Mouse (Mus musculus): ENCODE measurements around the gene Cav2. TPM values are rescaled to one million over a fixed set of nuclear protein-coding genes. Genes with fewer than 3 reads are reported as not detected.

Cav2 gene
- polyA plus RNA-seq, 1 experiment from 2014 or later = 19.8 TPM

- ATAC-seq (ENCODE audit: low FRiP score, low TSS enrichment) = peak; percentile 90
- WGBS = under 1% methylated on average over 26 of the region's 26 CpGs
- Histone ChIP-seq H3K4me1 (ENCODE audit: control insufficient read depth, insufficient read depth, low read length) (0 out of 2 replicates have a peak, but pooled peaks cover 7% of the 10 kb centered on the region), H3K27ac (ENCODE audit: low read depth, low read length) (peak within 1 kb of the TSS; percentile 67; the same call in 1 of the 2 replicates), H3K27me3 (ENCODE audit: control insufficient read depth, insufficient read depth, low read length) (peaks cover 9% of the 10 kb centered on the region; the same call in 1 of the 2 replicates), H3K9ac (ENCODE audit: low read depth, low read length) (peak within 1 kb of the TSS; percentile 58), H3K4me3 (ENCODE audit: low read length) (peak within 1 kb of the TSS; percentile 50), H3K36me3 (ENCODE audit: control insufficient read depth, insufficient read depth, low read length) (no peaks in the 10 kb centered on the region), H3K9me3 (ENCODE audit: control insufficient read depth, low read length) (no peaks in the 10 kb centered on the region), H3K4me2 (replicated peaks; ENCODE audit: low read depth, low read length) (peak within 1 kb of the TSS; percentile 93)
Measured at GRCm38 (mm10) chr6:17305954-17306601, 25.1 kb downstream of the Cav2 start, which contains the start of gene Cav1. Gene Cav1, plus strand, starts transcription at chr6:17306335.

GRCm38 (mm10) chr6:17306602-17307325 lies 25.8 kb downstream of the Cav2 start:
- H3K36me3 ChIP-seq (ENCODE audit: control insufficient read depth, insufficient read depth, low read length) = no peaks in the 10 kb centered on the region
- H3K27ac ChIP-seq (ENCODE audit: low read depth, low read length) = peak overlapping the region; percentile 67; the same call in 1 of the 2 replicates
- H3K9ac ChIP-seq (ENCODE audit: low read depth, low read length) = peak overlapping the region; percentile 58
- no peaks in the 10 kb centered on the region for H3K9me3 ChIP-seq (ENCODE audit: control insufficient read depth, low read length)
- peak overlapping the region; percentile 93 for H3K4me2 ChIP-seq (replicated peaks; ENCODE audit: low read depth, low read length)
- 0 out of 2 replicates have a peak, but pooled peaks cover 7% of the 10 kb centered on the region for H3K4me1 ChIP-seq (ENCODE audit: control insufficient read depth, insufficient read depth, low read length)
- peaks cover 9% of the 10 kb centered on the region; the same call in 1 of the 2 replicates for H3K27me3 ChIP-seq (ENCODE audit: control insufficient read depth, insufficient read depth, low read length)
- ATAC-seq (ENCODE audit: low FRiP score, low TSS enrichment) = peak; percentile 50
- WGBS = 0% methylated on average over 19 of the region's 19 CpGs
- peak overlapping the region; percentile 50 for H3K4me3 ChIP-seq (ENCODE audit: low read length)

GRCm38 (mm10) chr6:17307461-17308115 lies 26.6 kb downstream of the Cav2 start:
- Histone ChIP-seq H3K9me3 (ENCODE audit: control insufficient read depth, low read length) (no peaks in the 10 kb centered on the region), H3K4me1 (ENCODE audit: control insufficient read depth, insufficient read depth, low read length) (0 out of 2 replicates have a peak, but pooled peaks cover 7% of the 10 kb centered on the region), H3K27me3 (ENCODE audit: control insufficient read depth, insufficient read depth, low read length) (peaks cover 9% of the 10 kb centered on the region; the same call in 1 of the 2 replicates), H3K27ac (ENCODE audit: low read depth, low read length) (no peak overlapping the region), H3K4me3 (ENCODE audit: low read length) (peak overlapping the region; percentile 50), H3K9ac (ENCODE audit: low read depth, low read length) (peak overlapping the region; percentile 58; the same call in 1 of the 2 replicates), H3K36me3 (ENCODE audit: control insufficient read depth, insufficient read depth, low read length) (no peaks in the 10 kb centered on the region), H3K4me2 (replicated peaks; ENCODE audit: low read depth, low read length) (peak overlapping the region; percentile 93)
- WGBS = 3% methylated on average over 31 of the region's 31 CpGs
- ATAC-seq (ENCODE audit: low FRiP score, low TSS enrichment) = peak; percentile 90

GRCm38 (mm10) chr6:17308661-17309060 lies 27.7 kb downstream of the Cav2 start:
- H3K4me3 ChIP-seq (ENCODE audit: low read length) = peak overlapping the region; percentile 50; the same call in 1 of the 2 replicates

GRCm38 (mm10) chr6:17309260-17309659 lies 28.3 kb downstream of the Cav2 start:
- Histone ChIP-seq H3K27ac (ENCODE audit: low read depth, low read length) (no peak overlapping the region), H3K36me3 (ENCODE audit: control insufficient read depth, insufficient read depth, low read length) (no peaks in the 10 kb centered on the region), H3K4me2 (replicated peaks; ENCODE audit: low read depth, low read length) (no peak overlapping the region), H3K9ac (ENCODE audit: low read depth, low read length) (no peak overlapping the region), H3K9me3 (ENCODE audit: control insufficient read depth, low read length) (no peaks in the 10 kb centered on the region), H3K4me3 (ENCODE audit: low read length) (no peak overlapping the region), H3K4me1 (ENCODE audit: control insufficient read depth, insufficient read depth, low read length) (0 out of 2 replicates have a peak, but pooled peaks cover 7% of the 10 kb centered on the region), H3K27me3 (ENCODE audit: control insufficient read depth, insufficient read depth, low read length) (peaks cover 9% of the 10 kb centered on the region; the same call in 1 of the 2 replicates)
- 73% methylated on average over 2 of the region's 2 CpGs for WGBS
- no peak for ATAC-seq (ENCODE audit: low FRiP score, low TSS enrichment)

More at GRCm38 (mm10) chr6:17308661-17309060, 27.7 kb downstream of the Cav2 start:
- Histone ChIP-seq H3K36me3 (ENCODE audit: control insufficient read depth, insufficient read depth, low read length) (no peaks in the 10 kb centered on the region), H3K4me2 (replicated peaks; ENCODE audit: low read depth, low read length) (no peak overlapping the region; the same call in 1 of the 2 replicates), H3K27ac (ENCODE audit: low read depth, low read length) (no peak overlapping the region), H3K9ac (ENCODE audit: low read depth, low read length) (no peak overlapping the region), H3K9me3 (ENCODE audit: control insufficient read depth, low read length) (no peaks in the 10 kb centered on the region), H3K27me3 (ENCODE audit: control insufficient read depth, insufficient read depth, low read length) (peaks cover 9% of the 10 kb centered on the region; the same call in 1 of the 2 replicates), H3K4me1 (ENCODE audit: control insufficient read depth, insufficient read depth, low read length) (0 out of 2 replicates have a peak, but pooled peaks cover 7% of the 10 kb centered on the region)
- ATAC-seq (ENCODE audit: low FRiP score, low TSS enrichment) = no peak
- WGBS = 48% methylated on average over 2 of the region's 2 CpGs

GRCm38 (mm10) chr6:17314241-17314640 lies 33.3 kb downstream of the Cav2 start:
- H3K9me3 ChIP-seq (ENCODE audit: control insufficient read depth, low read length) = no peaks in the 10 kb centered on the region
- 0 out of 2 replicates have a peak, but pooled peaks cover 9% of the 10 kb centered on the region for H3K4me1 ChIP-seq (ENCODE audit: control insufficient read depth, insufficient read depth, low read length)
- H3K27ac ChIP-seq (ENCODE audit: low read depth, low read length) = no peak overlapping the region
- WGBS = 85% methylated on average over 2 of the region's 2 CpGs
- H3K27me3 ChIP-seq (ENCODE audit: control insufficient read depth, insufficient read depth, low read length) = no peaks in the 10 kb centered on the region
- ATAC-seq (ENCODE audit: low FRiP score, low TSS enrichment) = no peak
- H3K36me3 ChIP-seq (ENCODE audit: control insufficient read depth, insufficient read depth, low read length) = no peaks in the 10 kb centered on the region
- no peak overlapping the region for H3K4me3 ChIP-seq (ENCODE audit: low read length)
- no peak overlapping the region for H3K4me2 ChIP-seq (replicated peaks; ENCODE audit: low read depth, low read length)
- no peak overlapping the region for H3K9ac ChIP-seq (ENCODE audit: low read depth, low read length)

- 85% methylated on average over 5 of the region's 5 CpGs for WGBS
- no peak overlapping the region for H3K4me3 ChIP-seq (ENCODE audit: low read length)
- no peaks in the 10 kb centered on the region for H3K36me3 ChIP-seq (ENCODE audit: control insufficient read depth, insufficient read depth, low read length)
- no peak overlapping the region for H3K27ac ChIP-seq (ENCODE audit: low read depth, low read length)
- ATAC-seq (ENCODE audit: low FRiP score, low TSS enrichment) = no peak
- H3K9me3 ChIP-seq (ENCODE audit: control insufficient read depth, low read length) = no peaks in the 10 kb centered on the region
- 0 out of 2 replicates have a peak, but pooled peaks cover 9% of the 10 kb centered on the region for H3K4me1 ChIP-seq (ENCODE audit: control insufficient read depth, insufficient read depth, low read length)
- H3K27me3 ChIP-seq (ENCODE audit: control insufficient read depth, insufficient read depth, low read length) = no peaks in the 10 kb centered on the region
- H3K4me2 ChIP-seq (replicated peaks; ENCODE audit: low read depth, low read length) = no peak overlapping the region
- no peak overlapping the region for H3K9ac ChIP-seq (ENCODE audit: low read depth, low read length)
Measured at GRCm38 (mm10) chr6:17314659-17315616, 34.0 kb downstream of the Cav2 start.

All from kidney, embryonic 14.5 days (tissue).